Mouse (Mus musculus): ENCODE measurements at regions not wholly inside any gene's neighbourhood (a gene's known extent, or its start where the extent isn't known, plus 50 kb on each side); places are given as distances from the start of the nearest gene placed in this dataset.

DNA sequence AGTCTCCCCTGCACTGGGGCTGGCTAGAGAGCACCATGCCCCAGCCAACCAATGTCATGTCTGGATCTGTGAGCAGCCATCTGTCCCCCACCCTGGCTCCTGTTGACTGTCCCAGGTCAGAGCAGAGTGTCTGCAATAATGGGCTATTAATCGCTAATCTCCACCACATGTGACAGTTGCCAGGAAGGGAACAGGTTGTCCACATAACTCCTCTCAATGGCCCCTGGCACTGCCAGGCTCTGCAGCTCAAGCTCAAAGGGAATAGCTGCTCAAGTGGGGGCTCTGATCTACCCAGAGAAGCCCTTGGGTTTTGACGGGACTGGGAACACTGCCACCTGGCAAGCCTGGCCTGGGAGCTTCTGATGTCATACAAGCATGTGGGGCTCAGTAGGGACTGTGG lies 231.4 kb downstream of the Cryba4 start:
- WGBS: 45% methylated on average over 2 of the region's 2 CpGs
- H3K27ac ChIP-seq (ENCODE audit: insufficient read depth, low read depth, low read length): no peak overlapping the region
- no peak for TF ChIP-seq POLR2A (IDR thresholded peaks at IDR 0.05; ENCODE audit: insufficient read depth, low read depth, low read length)
- no peak for TF ChIP-seq CTCF (IDR thresholded peaks at IDR 0.05; ENCODE audit: insufficient read depth, low read depth, low read length)
- H3K4me3 ChIP-seq (ENCODE audit: insufficient read depth, low read depth, low read length): no peak overlapping the region
- H3K4me1 ChIP-seq (ENCODE audit: control insufficient read depth, insufficient read depth, low read length): 0 out of 2 replicates have a peak, but pooled peaks cover 6% of the 10 kb centered on the region

DNA sequence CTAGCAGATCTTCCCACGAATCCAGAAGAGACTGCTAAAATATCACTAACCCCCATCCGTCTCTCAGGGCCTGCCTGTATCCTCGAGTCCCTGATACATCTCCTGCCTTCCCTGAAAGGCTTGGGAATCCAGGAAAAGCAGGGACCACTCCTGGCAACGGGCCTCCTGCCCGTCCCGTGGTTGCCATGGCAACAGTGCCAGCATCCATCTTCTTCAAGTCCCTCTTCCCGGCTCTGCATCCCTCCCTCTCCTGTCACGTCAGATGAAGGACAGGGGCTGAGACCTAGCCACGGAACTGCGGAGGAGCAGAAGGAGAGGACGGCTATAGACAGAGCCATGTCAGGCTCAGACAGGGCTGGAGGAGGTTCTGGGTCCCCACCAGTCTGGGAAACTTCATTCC lies 222.4 kb downstream of the Cryba4 start:
- 51% methylated on average over 11 of the region's 11 CpGs for WGBS
- no peaks in the 10 kb centered on the region for H3K4me1 ChIP-seq (ENCODE audit: control insufficient read depth, insufficient read depth, low read length)
- TF ChIP-seq POLR2A (IDR thresholded peaks at IDR 0.05; ENCODE audit: insufficient read depth, low read depth, low read length): no peak
- TF ChIP-seq CTCF (IDR thresholded peaks at IDR 0.05; ENCODE audit: insufficient read depth, low read depth, low read length): no peak
- no peak overlapping the region for H3K27ac ChIP-seq (ENCODE audit: insufficient read depth, low read depth, low read length)
- H3K4me3 ChIP-seq (ENCODE audit: insufficient read depth, low read depth, low read length): no peak overlapping the region

DNA sequence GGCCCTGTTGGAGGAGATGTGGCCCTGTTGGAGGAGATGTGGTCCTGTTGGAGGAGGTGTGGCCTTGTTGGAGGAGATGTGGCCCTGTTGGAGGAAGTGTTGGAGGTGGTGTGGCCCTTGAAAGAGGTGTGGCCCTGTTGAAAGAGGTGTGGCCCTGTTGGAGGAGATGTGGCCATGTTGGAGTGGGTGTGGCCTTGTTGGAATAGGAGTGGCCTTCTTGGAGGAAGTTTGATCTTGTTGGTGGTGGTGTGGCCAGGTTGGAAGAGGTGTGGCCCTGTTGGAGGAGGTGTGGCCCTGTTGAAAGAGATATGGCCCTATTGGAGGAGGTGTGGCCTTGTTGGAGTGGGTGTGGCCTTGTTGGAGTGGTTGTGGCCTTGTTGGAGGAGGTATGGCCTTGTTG lies 220.3 kb downstream of the Cryba4 start:
- H3K27ac ChIP-seq (ENCODE audit: insufficient read depth, low read depth, low read length): no peak overlapping the region
- no peak overlapping the region for H3K4me3 ChIP-seq (ENCODE audit: insufficient read depth, low read depth, low read length)
- H3K4me1 ChIP-seq (ENCODE audit: control insufficient read depth, insufficient read depth, low read length): peaks cover 4% of the 10 kb centered on the region; the same call in 1 of the 2 replicates
- TF ChIP-seq POLR2A (IDR thresholded peaks at IDR 0.05; ENCODE audit: insufficient read depth, low read depth, low read length): no peak

DNA sequence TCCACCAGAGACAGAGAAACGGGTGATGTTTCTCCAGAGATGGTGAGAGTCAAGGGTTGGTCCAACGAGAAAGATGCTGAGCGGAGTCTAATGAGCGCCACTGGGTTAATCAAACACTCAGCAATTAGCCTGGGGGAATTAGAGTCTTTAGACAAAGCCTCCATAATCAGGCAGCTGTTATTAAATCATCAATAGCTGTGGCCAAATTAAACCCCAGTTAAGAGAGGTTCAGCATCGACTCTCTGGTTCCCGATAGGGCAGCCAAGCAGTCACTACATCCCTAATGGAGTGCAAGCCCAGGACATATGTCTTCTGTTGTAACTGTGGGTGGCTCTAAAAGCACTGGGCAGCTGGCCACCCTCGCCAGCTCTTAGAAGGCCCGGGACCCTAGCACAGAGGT lies 216.9 kb downstream of the Cryba4 start:
- H3K27ac ChIP-seq (ENCODE audit: insufficient read depth, low read depth, low read length): no peak overlapping the region
- peaks cover 4% of the 10 kb centered on the region; the same call in 1 of the 2 replicates for H3K4me1 ChIP-seq (ENCODE audit: control insufficient read depth, insufficient read depth, low read length)
- 47% methylated on average over 8 of the region's 8 CpGs for WGBS
- no peak overlapping the region for H3K4me3 ChIP-seq (ENCODE audit: insufficient read depth, low read depth, low read length)
- TF ChIP-seq POLR2A (IDR thresholded peaks at IDR 0.05; ENCODE audit: insufficient read depth, low read depth, low read length) (no peak), CTCF (IDR thresholded peaks at IDR 0.05; ENCODE audit: insufficient read depth, low read depth, low read length) (no peak)

DNA sequence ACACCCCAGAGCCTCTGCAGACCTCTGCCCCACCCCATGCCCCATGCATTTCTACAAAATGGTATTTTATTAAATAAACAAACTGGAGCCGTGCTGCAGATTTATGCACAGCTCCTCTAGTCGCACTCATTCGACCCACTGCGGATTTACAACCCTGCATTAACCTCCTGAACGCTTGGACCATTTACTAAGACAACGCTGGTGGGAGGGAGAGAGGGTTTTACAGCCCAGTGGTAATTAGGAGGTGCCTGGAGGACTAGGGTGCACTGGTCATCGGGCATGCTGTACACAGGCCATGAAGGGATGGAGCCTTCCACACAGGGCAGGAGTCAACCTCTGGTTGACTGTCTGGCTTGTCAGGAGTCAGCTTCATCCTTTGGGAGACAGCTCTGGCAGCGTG lies 215.2 kb downstream of the Cryba4 start:
- no peak for TF ChIP-seq CTCF (IDR thresholded peaks at IDR 0.05; ENCODE audit: insufficient read depth, low read depth, low read length)
- TF ChIP-seq POLR2A (IDR thresholded peaks at IDR 0.05; ENCODE audit: insufficient read depth, low read depth, low read length): no peak
- 88% methylated on average over 8 of the region's 8 CpGs for WGBS
- H3K4me1 ChIP-seq (ENCODE audit: control insufficient read depth, insufficient read depth, low read length): peaks cover 11% of the 10 kb centered on the region
- H3K27ac ChIP-seq (ENCODE audit: insufficient read depth, low read depth, low read length): no peak overlapping the region
- no peak overlapping the region for H3K4me3 ChIP-seq (ENCODE audit: insufficient read depth, low read depth, low read length)

DNA sequence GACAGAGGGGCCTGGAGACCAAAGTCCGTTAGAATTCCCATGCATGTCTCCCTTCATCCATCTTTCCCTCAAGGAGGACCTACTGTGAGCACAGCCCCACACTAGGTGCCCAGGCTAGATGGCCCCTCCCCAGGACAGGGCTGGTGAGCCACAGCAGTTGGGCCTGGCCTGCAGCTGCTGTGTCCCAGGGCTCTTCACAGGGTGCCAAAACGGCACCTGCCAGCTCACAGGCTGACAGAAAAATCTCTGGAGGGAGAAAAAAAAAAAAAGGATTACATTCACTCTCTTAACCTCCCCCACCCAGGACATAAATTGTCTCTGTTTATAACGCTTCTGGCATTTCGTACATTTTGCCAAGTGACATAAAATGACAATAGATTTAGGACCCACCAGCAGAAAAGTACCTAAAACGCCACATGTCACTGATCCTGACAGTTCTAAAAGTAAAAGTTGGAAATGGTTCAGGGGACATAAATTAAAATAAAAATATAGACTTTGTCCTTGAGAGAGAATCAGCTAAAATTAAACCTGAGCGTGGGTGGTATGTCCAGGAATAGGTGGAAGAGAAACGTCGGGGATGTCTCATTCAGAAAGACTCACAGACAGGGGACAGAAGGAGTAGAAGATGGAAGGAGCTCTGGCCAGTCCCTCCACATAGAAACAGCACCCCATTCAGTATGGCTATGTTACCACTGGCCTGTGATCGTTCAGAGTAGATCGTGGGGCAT lies 212.5 kb downstream of the Cryba4 start:
- 73% methylated on average over 10 of the region's 10 CpGs for WGBS
- TF ChIP-seq CTCF (IDR thresholded peaks at IDR 0.05; ENCODE audit: insufficient read depth, low read depth, low read length) (no peak), POLR2A (IDR thresholded peaks at IDR 0.05; ENCODE audit: insufficient read depth, low read depth, low read length) (no peak)
- H3K4me1 ChIP-seq (ENCODE audit: control insufficient read depth, insufficient read depth, low read length): peaks cover 16% of the 10 kb centered on the region
- no peak overlapping the region for H3K4me3 ChIP-seq (ENCODE audit: insufficient read depth, low read depth, low read length)
- no peak overlapping the region for H3K27ac ChIP-seq (ENCODE audit: insufficient read depth, low read depth, low read length)

DNA sequence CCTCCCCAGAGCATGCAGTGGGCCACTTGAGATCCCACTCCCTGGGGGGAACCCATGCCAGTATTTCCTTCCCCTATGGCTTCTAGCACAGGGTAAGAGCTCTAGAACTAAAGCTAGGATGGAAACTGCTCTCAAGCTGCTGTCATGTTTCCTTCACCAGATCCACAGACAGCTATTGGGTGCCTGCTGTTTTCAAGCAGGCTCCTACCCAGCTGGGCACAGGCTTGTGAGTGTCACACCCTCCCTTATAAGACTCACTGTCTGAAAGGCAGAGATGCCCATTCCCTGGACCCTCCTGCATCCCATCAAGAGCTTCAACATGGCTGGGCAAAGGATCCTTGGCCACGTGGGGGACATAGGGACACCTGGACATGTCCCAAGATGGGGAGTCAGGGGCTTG lies 211.6 kb downstream of the Cryba4 start:
- 41% methylated on average over 1 of the region's 1 CpGs for WGBS
- TF ChIP-seq POLR2A (IDR thresholded peaks at IDR 0.05; ENCODE audit: insufficient read depth, low read depth, low read length) (no peak), CTCF (IDR thresholded peaks at IDR 0.05; ENCODE audit: insufficient read depth, low read depth, low read length) (no peak)
- no peak overlapping the region for H3K27ac ChIP-seq (ENCODE audit: insufficient read depth, low read depth, low read length)
- no peak overlapping the region for H3K4me3 ChIP-seq (ENCODE audit: insufficient read depth, low read depth, low read length)
- peaks cover 16% of the 10 kb centered on the region for H3K4me1 ChIP-seq (ENCODE audit: control insufficient read depth, insufficient read depth, low read length)

DNA sequence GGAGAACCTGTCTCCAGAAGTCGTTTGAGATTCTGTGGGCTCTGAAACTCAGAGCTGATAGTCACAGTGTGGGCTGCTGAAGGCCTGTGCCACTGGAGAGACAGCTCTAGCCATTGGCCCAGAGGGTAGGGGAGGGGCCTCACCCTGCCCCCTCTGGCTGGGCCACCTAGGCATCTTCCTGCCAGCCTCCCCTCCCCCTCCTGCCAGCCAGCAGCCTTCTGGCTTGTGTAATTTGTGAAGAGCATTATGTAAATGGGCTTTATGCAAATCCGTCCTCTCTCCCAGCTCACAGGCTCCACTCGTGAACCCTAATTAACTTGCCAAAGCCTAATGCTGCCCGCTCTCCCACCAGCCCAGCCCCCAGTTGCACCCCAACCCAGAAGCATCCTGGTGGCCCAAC lies 211.0 kb downstream of the Cryba4 start:
- Histone ChIP-seq H3K27ac (ENCODE audit: insufficient read depth, low read depth, low read length) (no peak overlapping the region), H3K4me3 (ENCODE audit: insufficient read depth, low read depth, low read length) (no peak overlapping the region), H3K4me1 (ENCODE audit: control insufficient read depth, insufficient read depth, low read length) (peaks cover 14% of the 10 kb centered on the region)
- TF ChIP-seq CTCF (IDR thresholded peaks at IDR 0.05; ENCODE audit: insufficient read depth, low read depth, low read length) (no peak), POLR2A (IDR thresholded peaks at IDR 0.05; ENCODE audit: insufficient read depth, low read depth, low read length) (no peak)
- 10% methylated on average over 4 of the region's 4 CpGs for WGBS

DNA sequence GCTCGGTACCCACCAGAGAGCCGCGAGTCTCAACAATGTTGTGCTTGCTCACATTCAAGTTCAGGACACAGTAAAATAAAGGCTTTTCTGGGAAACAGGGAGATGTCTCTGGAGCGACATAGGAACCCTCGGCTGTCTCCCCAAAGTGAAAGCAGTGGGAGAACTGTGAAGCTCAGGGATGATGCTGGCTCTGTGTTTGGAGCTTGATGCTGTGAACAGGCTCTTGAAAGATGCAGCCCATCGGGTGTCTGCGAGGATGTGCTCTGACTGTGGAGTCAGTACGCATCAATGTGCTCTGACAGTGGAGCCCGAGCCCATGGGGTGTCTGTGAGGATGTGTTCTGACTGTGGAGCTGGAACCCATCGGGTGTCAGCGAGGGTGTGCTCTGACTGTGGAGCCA lies 210.1 kb downstream of the Cryba4 start:
- no peak for TF ChIP-seq CTCF (IDR thresholded peaks at IDR 0.05; ENCODE audit: insufficient read depth, low read depth, low read length)
- TF ChIP-seq POLR2A (IDR thresholded peaks at IDR 0.05; ENCODE audit: insufficient read depth, low read depth, low read length): no peak
- Histone ChIP-seq H3K4me1 (ENCODE audit: control insufficient read depth, insufficient read depth, low read length) (peaks cover 12% of the 10 kb centered on the region), H3K27ac (ENCODE audit: insufficient read depth, low read depth, low read length) (no peak overlapping the region), H3K4me3 (ENCODE audit: insufficient read depth, low read depth, low read length) (no peak overlapping the region)
- 71% methylated on average over 11 of the region's 11 CpGs for WGBS
